Mouse (Mus musculus): Measurements from ENCODE around the gene Myo10. TPM values are rescaled to one million over a fixed set of nuclear protein-coding genes. Genes with fewer than 3 reads are reported as not detected.

Myo10 gene
- polyA plus RNA-seq, 1 experiment, result 0.45 TPM

DNA sequence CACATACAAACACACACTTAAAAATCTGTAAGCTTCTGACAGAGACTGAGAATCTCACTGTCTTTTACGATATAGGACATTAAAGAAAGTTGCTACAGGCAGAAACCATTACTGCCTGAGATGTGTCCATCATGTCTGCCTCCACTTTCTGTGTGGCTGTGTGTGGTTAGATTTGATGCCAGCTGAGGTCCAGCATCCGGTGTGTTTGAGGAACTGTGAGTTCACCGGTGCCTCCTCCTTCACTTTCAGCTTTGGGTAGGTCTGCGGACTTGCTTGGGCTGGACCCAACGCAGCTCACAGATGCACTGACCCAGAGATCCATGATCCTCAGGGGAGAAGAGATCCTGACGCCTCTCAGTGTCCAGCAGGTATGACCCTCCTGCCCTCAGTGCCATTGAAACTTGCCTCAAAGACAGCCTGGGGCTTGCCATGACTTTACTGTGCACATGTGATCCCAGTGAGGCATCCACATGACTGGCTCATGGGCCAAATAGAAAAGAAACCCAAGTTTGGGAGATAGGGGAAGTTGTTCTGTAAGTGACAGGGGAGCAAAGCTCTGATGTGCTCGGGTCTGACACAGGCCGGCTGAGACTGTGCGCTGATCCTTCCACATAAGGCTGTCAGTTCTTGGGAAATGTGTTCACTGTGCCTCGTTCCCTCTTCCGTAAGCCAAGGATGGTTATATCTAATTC lies 111.6 kb downstream of the Myo10 start:
- Histone ChIP-seq H3K4me3 (replicated peaks) (no peak overlapping the region), H3K36me3 (ENCODE audit: control insufficient read depth) (no peaks in the 10 kb centered on the region; the same call in 1 of the 2 replicates), H3K9me3 (ENCODE audit: control insufficient read depth, low read length) (no peaks in the 10 kb centered on the region), H3K4me1 (ENCODE audit: control insufficient read depth) (no peaks in the 10 kb centered on the region), H3K27me3 (ENCODE audit: control insufficient read depth) (no peaks in the 10 kb centered on the region)
- TF ChIP-seq TAL1 (IDR thresholded peaks at IDR 0.05; ENCODE audit: low read length) (no peak), GATA1 (IDR thresholded peaks at IDR 0.05; ENCODE audit: low read length) (no peak)

GRCm38 (mm10) chr15:25736531-25736930 lies 114.2 kb downstream of the Myo10 start:
- H3K36me3 ChIP-seq (ENCODE audit: control insufficient read depth), result peaks cover 4% of the 10 kb centered on the region; the same call in 1 of the 2 replicates

GRCm38 (mm10) chr15:25740271-25740670 lies 117.9 kb downstream of the Myo10 start:
- H3K4me3 ChIP-seq (replicated peaks), result no peak overlapping the region
- TF ChIP-seq TAL1 (IDR thresholded peaks at IDR 0.05; ENCODE audit: low read length) (no peak), GATA1 (IDR thresholded peaks at IDR 0.05; ENCODE audit: low read length) (no peak)
- no peaks in the 10 kb centered on the region for H3K9me3 ChIP-seq (ENCODE audit: control insufficient read depth, low read length)
- H3K27me3 ChIP-seq (ENCODE audit: control insufficient read depth), result no peaks in the 10 kb centered on the region
- peaks cover 6% of the 10 kb centered on the region; the same call in 1 of the 2 replicates for H3K36me3 ChIP-seq (ENCODE audit: control insufficient read depth)
- H3K4me1 ChIP-seq (ENCODE audit: control insufficient read depth), result no peaks in the 10 kb centered on the region

More at GRCm38 (mm10) chr15:25736531-25736930, 114.2 kb downstream of the Myo10 start:
- Histone ChIP-seq H3K4me1 (ENCODE audit: control insufficient read depth) (no peaks in the 10 kb centered on the region), H3K4me3 (replicated peaks) (no peak overlapping the region), H3K9me3 (ENCODE audit: control insufficient read depth, low read length) (no peaks in the 10 kb centered on the region), H3K27me3 (ENCODE audit: control insufficient read depth) (no peaks in the 10 kb centered on the region)
- TF ChIP-seq TAL1 (IDR thresholded peaks at IDR 0.05; ENCODE audit: low read length), result no peak
- TF ChIP-seq GATA1 (IDR thresholded peaks at IDR 0.05; ENCODE audit: low read length), result no peak

- TF ChIP-seq TAL1 (IDR thresholded peaks at IDR 0.05; ENCODE audit: low read length) (no peak), GATA1 (IDR thresholded peaks at IDR 0.05; ENCODE audit: low read length) (no peak)
- Histone ChIP-seq H3K36me3 (ENCODE audit: control insufficient read depth) (peaks cover 6% of the 10 kb centered on the region; the same call in 1 of the 2 replicates), H3K27me3 (ENCODE audit: control insufficient read depth) (no peaks in the 10 kb centered on the region), H3K4me1 (ENCODE audit: control insufficient read depth) (no peaks in the 10 kb centered on the region), H3K9me3 (ENCODE audit: control insufficient read depth, low read length) (no peaks in the 10 kb centered on the region), H3K4me3 (replicated peaks) (no peak overlapping the region)
These were observed 119.9 kb downstream of the Myo10 start for GRCm38 (mm10) chr15:25742196-25742595.

GRCm38 (mm10) chr15:25751510-25751909 lies 129.2 kb downstream of the Myo10 start:
- Histone ChIP-seq H3K4me1 (ENCODE audit: control insufficient read depth) (no peaks in the 10 kb centered on the region), H3K9me3 (ENCODE audit: control insufficient read depth, low read length) (no peaks in the 10 kb centered on the region), H3K36me3 (ENCODE audit: control insufficient read depth) (no peaks in the 10 kb centered on the region; the same call in 1 of the 2 replicates), H3K4me3 (replicated peaks) (no peak overlapping the region), H3K27me3 (ENCODE audit: control insufficient read depth) (no peaks in the 10 kb centered on the region)
- no peak for TF ChIP-seq GATA1 (IDR thresholded peaks at IDR 0.05; ENCODE audit: low read length)
- TF ChIP-seq TAL1 (IDR thresholded peaks at IDR 0.05; ENCODE audit: low read length), result no peak

DNA sequence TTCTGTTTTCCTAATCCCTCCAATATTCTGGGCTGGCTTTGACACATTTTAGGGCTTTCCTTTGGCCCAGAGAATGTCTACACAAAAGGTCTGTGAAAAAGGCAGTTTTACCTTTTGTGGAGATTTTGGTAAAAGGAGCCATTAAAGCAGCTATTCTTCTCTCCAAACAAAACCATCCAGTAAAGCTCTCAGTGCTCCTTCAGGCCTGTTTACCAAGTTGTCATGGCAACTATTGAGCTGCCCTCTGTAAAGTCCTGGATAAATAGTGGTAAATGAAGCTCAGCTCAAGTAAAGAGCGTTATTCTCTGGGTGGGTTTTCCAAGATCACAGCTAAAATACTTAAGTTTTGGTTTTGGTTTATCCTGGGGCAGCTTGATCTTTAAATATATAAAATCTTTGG lies 130.3 kb downstream of the Myo10 start:
- Histone ChIP-seq H3K9me3 (ENCODE audit: control insufficient read depth, low read length) (no peaks in the 10 kb centered on the region), H3K36me3 (ENCODE audit: control insufficient read depth) (no peaks in the 10 kb centered on the region; the same call in 1 of the 2 replicates), H3K27me3 (ENCODE audit: control insufficient read depth) (no peaks in the 10 kb centered on the region), H3K4me1 (ENCODE audit: control insufficient read depth) (no peaks in the 10 kb centered on the region), H3K4me3 (replicated peaks) (no peak overlapping the region)
- TF ChIP-seq GATA1 (IDR thresholded peaks at IDR 0.05; ENCODE audit: low read length) (no peak), TAL1 (IDR thresholded peaks at IDR 0.05; ENCODE audit: low read length) (no peak)

DNA sequence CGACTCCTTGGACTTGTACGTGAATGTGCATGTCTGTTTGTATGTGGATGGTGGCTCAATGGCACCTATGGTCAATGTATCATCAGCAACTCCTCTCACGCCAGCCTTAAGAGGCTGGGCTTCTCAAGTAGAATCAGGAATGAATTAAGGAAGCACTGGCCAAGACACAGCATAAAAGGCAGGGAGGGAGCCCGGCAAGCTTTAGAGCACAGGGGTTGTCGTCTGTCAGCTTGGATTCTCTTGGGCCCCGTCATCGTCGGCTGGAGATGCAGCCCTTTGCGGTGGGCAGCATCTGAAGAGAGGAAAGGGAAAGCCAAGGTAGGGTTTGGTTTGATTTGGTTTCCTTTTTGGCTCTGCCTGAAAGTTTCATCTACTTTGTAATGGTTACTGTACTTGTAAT lies 130.7 kb downstream of the Myo10 start:
- Histone ChIP-seq H3K9me3 (ENCODE audit: control insufficient read depth, low read length) (no peaks in the 10 kb centered on the region), H3K4me1 (ENCODE audit: control insufficient read depth) (no peaks in the 10 kb centered on the region), H3K27me3 (ENCODE audit: control insufficient read depth) (no peaks in the 10 kb centered on the region), H3K36me3 (ENCODE audit: control insufficient read depth) (no peaks in the 10 kb centered on the region; the same call in 1 of the 2 replicates), H3K4me3 (replicated peaks) (no peak overlapping the region)
- TF ChIP-seq GATA1 (IDR thresholded peaks at IDR 0.05; ENCODE audit: low read length) (no peak), TAL1 (IDR thresholded peaks at IDR 0.05; ENCODE audit: low read length) (no peak)

DNA sequence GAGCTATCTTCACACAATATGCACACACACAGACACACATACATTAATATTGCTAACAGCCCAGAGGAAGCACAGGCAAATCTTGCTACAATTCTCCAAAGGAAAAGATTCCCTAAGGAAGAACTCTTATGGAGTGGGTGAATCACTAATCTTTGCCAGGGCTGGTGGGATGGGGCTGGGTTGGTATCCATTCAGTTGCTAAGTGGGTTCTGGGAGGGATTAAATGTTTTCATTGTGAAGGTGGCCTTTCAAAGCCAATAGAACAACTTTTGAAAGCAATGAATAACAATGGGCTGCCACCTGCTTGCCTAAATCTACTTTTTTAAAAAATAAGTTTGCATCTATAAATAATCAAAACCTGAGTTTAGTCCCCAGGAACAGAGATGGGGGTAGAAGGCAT lies 131.6 kb downstream of the Myo10 start:
- no peaks in the 10 kb centered on the region for H3K9me3 ChIP-seq (ENCODE audit: control insufficient read depth, low read length)
- TF ChIP-seq GATA1 (IDR thresholded peaks at IDR 0.05; ENCODE audit: low read length) (no peak), TAL1 (IDR thresholded peaks at IDR 0.05; ENCODE audit: low read length) (no peak)
- H3K36me3 ChIP-seq (ENCODE audit: control insufficient read depth), result no peaks in the 10 kb centered on the region; the same call in 1 of the 2 replicates
- no peaks in the 10 kb centered on the region for H3K4me1 ChIP-seq (ENCODE audit: control insufficient read depth)
- no peaks in the 10 kb centered on the region for H3K27me3 ChIP-seq (ENCODE audit: control insufficient read depth)
- H3K4me3 ChIP-seq (replicated peaks), result no peak overlapping the region

GRCm38 (mm10) chr15:25754342-25754951 lies 132.1 kb downstream of the Myo10 start:
- TF ChIP-seq TAL1 (IDR thresholded peaks at IDR 0.05; ENCODE audit: low read length), result no peak
- no peak for TF ChIP-seq GATA1 (IDR thresholded peaks at IDR 0.05; ENCODE audit: low read length)
- H3K9me3 ChIP-seq (ENCODE audit: control insufficient read depth, low read length), result no peaks in the 10 kb centered on the region
- no peak overlapping the region for H3K4me3 ChIP-seq (replicated peaks)
- H3K27me3 ChIP-seq (ENCODE audit: control insufficient read depth), result no peaks in the 10 kb centered on the region
- H3K4me1 ChIP-seq (ENCODE audit: control insufficient read depth), result no peaks in the 10 kb centered on the region
- no peaks in the 10 kb centered on the region; the same call in 1 of the 2 replicates for H3K36me3 ChIP-seq (ENCODE audit: control insufficient read depth)
